Mouse (Mus musculus) ovary, postnatal 36 days (tissue): Measurements from ENCODE around the gene Thsd7b.
"Not testable (repeated sequence)": the region's sequence is repeated elsewhere in the genome, so short reads cannot be mapped to it uniquely, and the experiment has no call there.

Experiments used
- DNase-seq: peaks from one replicate; pipeline ENCODE4 v3.0.0; 2022; ENCODE audit warnings: low spot score, mixed read lengths

Thsd7b gene

DNA sequence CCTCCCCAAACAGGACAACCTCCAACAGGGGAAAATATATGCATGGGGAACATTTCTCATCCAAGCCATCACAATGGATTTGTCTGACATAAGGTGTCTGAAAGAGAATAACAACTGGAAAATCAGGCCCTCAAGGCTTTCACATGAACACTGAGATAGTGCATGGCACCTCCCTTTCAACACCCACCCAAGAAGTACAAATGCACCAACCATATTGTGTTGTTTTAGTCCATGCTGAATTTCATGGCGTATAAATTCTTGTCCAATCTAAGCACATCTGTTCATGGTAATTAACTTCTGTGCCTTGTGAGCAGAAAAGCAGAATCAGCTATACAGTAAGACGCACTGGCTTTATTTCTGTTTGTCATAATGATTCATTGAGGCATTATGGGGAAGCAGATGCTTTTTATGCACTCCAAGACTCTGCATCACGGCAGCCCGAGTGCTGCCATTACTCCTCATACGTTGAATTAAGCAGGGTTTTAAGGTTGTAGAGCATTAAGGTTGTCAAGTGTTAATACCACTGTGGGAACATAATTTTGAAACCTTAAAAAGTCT, 577.0 kb downstream of the Thsd7b start:
- no peak for DNase-seq

DNA sequence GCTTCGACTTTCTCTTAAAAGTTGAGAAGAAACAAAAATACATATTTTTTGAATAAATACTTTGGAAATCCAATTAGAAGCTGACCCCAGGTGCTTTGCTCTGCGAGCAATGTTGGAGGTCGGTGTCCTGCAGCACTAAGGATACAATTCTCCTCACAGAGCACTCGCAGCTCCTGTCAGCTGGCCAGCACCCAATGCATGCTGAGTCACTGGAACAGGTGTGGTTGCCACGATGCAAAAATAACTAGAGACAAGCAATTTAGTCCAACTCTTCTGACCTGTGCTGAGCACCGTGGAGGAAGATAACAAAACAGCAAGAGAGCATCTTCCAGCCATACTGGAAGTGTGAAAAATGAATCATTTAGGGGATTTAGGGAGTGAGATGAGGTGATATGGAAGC, 594.6 kb downstream of the Thsd7b start:
- DNase-seq = no peak

- DNase-seq = no peak
Measured at GRCm38 (mm10) chr1:129874355-129874754, 601.3 kb downstream of the Thsd7b start.

DNA sequence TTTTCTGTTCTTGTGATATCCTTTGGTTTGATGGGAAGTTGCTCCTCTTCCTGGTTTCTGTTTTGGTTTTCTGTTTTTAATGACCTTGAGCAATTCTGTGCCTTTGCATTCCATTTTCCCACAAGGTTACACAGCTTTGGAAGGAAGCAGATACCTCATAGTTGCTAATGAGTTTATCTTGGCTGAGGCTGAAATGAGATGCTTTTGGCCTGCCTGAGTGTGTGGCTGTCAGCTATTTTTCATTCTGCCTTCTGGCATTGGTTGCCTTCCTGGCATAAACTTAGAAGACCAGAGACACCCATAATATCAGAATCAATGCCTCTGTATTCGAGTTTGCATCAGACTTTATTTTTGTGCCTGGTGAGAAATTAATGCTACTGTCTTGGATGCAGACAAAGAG, 614.8 kb downstream of the Thsd7b start:
- no peak for DNase-seq

GRCm38 (mm10) chr1:129898121-129898520, 625.0 kb downstream of the Thsd7b start:
- DNase-seq = no peak

- DNase-seq = no peak
Measured at GRCm38 (mm10) chr1:129915484-129915883, 642.4 kb downstream of the Thsd7b start.

DNA sequence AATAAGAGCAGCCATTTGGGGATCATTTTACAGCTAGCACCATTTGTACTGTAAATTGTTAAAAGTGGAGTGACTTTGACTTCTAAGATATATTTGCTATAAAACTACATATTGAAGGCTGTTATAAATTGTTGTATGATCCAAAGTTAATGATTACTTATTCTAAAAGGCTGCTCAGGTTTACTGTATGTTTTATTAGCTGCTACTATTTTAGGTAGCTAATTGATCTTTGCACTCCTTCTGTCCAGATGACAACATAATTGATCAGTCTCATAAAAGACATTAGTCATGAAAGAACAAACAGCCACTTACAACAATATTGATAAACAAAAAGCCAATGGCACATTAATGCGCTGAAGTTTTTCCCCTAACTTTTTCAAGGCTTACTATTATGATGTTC, 644.5 kb downstream of the Thsd7b start:
- no peak for DNase-seq

DNA sequence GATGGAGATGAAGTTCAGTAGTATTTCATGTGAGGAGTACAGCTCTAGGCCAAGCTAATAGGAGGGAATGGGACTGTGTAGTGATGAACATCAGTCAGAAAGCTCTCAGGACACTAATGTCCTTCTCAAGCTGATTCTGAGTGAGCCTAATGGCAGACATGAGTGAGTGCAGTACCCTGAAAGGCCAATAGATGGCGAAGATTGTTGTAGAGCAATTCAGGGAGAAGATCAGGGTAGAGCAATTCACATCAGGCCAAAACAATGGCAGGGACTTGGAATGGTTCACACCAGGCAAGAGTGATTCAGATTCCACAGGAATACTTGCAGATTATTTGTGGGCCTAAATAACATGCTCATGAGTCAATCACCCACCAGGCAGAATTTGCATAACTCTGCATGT, 646.3 kb downstream of the Thsd7b start:
- DNase-seq = no peak

GRCm38 (mm10) chr1:129931003-129931402, 657.9 kb downstream of the Thsd7b start:
- DNase-seq = no peak

DNA sequence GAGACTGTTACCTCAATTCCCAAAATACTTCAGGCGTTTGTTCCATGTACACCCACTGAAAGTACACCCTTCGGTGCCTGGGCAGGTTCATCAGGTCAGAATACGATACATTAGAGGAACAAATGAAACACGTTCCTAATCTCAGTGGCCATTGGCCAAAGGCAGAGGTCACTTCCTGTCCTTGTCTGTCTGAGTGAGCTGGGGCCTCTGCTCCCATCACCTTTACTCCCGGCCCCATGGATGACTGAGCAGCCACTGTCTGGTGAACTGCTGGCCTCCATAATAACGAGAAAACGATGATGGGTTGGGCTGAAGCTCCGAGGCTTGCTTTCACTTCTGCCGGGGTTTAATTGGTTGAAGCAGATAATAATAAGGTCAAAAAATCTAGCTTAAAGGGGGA, 670.0 kb downstream of the Thsd7b start:
- no peak for DNase-seq

- no peak for DNase-seq
Measured at GRCm38 (mm10) chr1:129947026-129947425, 673.9 kb downstream of the Thsd7b start.

GRCm38 (mm10) chr1:129955478-129955877, 682.4 kb downstream of the Thsd7b start:
- no peak for DNase-seq

DNA sequence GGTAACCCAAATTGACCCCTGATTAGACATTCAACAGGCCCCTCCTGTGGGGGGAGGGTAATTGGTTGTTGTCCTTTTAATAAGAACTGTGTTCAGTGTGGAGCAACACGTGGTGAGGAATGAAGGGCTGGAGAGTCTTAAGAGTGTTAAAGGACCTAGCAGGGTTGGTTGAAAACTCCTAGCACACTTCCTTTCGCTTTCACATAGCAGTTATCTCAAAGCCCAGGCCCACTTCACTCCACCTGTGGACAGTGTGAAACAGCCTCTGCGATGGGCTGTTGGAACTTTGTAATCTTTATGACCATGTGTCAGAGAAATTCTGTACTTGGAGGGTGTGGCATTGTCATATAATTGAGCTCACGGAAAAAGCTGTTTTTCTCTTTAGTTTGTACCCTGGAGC, 683.5 kb downstream of the Thsd7b start:
- DNase-seq = no peak

GRCm38 (mm10) chr1:129959352-129959751, 686.2 kb downstream of the Thsd7b start:
- DNase-seq = not testable (repeated sequence)

DNA sequence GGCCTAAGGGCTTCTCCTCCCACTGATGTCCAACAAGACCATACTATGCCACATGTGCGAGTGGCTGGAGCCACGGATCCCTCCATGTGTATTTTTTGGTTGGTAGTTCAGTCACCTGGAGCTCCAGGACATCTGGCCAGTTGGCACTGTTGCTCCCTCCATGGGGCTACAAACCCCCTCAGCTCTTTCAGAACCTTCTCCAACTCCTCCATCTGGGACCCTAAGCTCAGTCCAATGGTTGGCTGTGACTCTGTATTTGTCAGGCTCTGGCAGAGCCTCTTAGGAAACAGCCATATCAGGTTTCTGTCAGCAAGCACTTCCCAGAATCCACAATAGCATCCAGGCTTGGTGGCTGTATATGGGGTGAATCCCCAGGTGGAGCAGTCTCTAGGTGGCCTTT, 690.1 kb downstream of the Thsd7b start:
- DNase-seq = no peak

DNA sequence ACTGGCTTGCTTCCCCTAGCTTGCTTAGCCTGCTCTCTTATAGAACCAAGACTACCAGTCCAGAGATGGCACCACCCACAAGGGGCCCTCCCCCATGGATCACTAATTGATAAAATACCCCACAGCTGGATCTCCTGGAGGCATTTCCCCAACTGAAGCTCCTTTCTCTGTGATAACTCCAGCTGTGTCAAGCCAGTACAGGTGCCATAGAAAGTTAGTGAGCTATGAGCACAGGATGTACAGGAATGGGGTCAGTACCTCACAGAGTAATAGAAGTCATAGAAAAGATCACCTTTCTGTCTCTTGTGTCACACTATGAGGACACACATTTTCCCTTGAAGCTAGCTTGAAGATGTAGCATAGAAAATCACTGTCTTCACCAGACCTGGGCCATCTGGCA, 716.1 kb downstream of the Thsd7b start:
- not testable (repeated sequence) for DNase-seq

DNA sequence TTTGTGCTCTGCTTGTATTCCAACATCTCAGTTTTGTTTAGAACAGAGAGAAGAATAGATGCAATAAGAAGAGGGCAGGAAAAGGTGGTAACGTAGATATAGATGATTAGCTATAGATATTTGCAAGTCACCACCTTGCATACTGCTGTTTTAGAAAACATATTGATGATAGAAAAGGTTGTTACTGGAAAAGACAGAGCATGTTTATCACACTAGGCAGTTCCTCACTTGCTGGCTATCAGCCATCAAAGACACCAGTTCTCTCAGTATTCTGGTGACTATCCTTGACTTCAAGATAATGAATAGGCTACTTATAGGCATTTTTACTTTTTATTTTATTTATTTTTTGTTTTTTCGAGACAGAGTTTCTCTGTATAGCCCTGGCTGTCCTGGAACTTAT, 717.7 kb downstream of the Thsd7b start:
- no peak for DNase-seq

DNA sequence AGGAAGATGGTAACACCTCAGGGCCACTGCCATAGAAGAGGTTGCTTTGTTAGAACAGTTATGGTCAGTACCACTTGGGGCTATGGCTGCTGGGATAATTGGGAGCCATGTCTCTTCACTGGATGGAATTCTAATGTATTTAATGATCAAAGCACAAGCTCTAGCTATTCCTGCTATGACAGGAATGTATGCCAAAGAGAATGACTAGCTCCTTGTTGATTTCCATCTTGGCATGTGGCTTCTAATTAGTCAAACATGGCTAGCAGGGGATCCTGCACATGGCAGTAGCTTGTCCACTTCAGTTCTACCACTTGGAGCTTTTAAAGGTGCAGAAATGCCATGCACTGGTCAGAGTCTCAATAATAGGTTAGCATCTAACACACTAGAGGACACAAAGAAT, 781.9 kb downstream of the Thsd7b start:
- no peak for DNase-seq

- no peak for DNase-seq
Measured at GRCm38 (mm10) chr1:130062105-130062504, 789.0 kb downstream of the Thsd7b start.

DNA sequence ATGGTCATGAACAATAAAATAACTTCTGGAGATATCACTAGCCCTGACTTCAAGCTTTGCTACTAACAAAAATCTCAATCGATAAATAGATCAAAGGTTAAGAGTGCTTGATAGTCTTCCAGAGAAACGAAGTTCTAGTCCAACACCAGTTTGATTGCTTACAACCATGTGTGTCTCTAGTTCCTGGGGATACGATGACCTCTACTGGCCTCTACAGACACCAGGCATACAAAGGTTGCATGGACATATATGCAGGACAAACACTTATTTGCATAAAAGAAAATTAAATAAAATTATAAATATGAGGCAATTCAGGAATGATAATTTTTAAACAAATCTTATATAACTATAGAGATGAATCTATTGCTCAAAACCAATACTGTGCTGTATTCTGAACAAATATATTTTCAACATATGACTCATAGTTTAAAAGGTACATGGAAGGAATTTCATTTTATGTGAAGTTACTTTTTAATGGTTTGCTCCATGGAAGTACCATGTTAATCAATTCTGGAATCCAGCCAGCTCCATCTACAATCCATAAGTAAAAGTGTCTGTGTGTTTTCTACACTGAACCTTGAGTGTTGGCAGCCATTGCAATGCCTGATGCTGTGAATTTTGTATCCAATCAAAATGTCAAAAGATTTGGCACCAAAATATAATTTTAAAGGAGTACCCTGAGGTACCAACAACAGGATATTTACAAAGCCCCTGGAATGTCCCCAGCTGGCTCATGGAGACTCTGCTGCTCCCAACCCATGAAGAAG, 793.3 kb downstream of the Thsd7b start:
- DNase-seq = no peak

DNA sequence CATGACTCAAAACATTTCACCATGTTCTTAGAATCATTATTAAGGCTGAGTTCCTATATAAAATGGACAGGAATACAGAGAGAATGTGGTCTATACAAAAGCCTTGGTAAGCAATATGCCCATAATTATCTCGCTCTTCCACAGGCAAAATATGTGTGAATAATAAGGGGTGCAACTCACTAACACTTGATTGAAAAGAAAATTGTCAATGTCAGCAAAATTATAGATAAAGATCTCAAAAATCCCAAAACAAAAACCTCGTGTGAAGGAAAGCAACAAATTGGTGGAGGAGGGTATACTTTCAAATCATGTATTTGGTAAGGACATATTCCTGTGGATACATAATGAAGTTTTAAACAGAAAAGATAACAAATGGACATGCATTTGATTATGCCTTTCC, 810.7 kb downstream of the Thsd7b start:
- no peak for DNase-seq

- no peak for DNase-seq
Measured at GRCm38 (mm10) chr1:130085207-130085606, 812.1 kb downstream of the Thsd7b start.

DNA sequence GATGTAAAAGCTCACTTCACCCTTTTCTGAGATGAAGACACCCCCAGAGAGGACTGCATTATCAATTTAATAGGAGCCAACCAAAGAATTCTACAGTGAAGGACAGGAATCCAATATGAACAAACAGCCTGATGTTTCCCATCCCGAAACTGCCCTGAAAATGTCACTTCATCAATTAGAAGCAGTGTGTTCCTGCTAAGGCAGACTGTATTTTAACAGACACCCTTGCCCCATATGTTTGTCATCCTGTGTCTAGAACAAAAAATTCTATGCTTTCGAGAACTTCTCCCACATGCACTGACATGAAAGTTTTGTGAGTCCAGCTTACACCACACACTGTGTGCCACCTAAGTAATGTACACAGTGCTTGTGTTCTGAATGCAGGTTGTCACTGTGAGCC, 812.8 kb downstream of the Thsd7b start:
- DNase-seq = no peak

DNA sequence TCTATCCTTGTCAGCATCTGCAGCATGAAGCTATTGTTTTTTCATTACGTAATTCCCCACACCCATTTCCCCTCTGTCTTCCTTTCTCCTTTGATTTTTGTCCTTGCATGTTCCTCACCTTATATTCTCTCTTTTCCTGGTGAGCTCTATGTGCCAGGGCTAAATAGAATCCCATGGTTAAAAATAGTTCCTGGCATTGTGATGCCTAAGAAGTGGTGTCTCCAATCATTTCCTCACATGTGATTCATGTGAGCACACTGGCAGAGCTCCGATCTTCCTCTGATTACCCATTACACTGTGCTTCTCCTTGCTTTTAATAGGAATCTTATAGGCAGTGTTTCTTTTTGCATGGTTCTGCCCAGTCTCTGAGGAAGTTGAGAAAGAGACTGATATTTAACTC, 826.1 kb downstream of the Thsd7b start:
- DNase-seq = no peak
